ENCODE assay signal across 11 mouse cellular contexts in genomic region chrX:36884719-36885118, GRCm38 (mm10). TPM values are rescaled to one million over a fixed set of nuclear protein-coding genes. Genes with fewer than 3 reads are reported as not detected.
A peak's percentile ranks its signal among the peaks of the same experiment; 100 is the strongest.
DNase-seq lines count a peak whose midpoint lies in the region; ATAC-seq and TF ChIP-seq lines count a peak whose summit lies in the region.
"Had no signal": no experiment of that assay in that cellular context is flagged by ENCODE, and none has a peak within 500 bp of the region (broad histone marks: within the 10 kb centered on the region; RNA-seq: fewer than 3 reads in every experiment).

No protein-coding gene starts in this region.

- peak; percentile 50 for TF ChIP-seq CTCF in hindbrain, postnatal 0 days (IDR thresholded peaks at IDR 0.05; ENCODE audit: low read depth)
- peak; percentile 51 for TF ChIP-seq CTCF in midbrain, postnatal 0 days (IDR thresholded peaks at IDR 0.05)
- peak in 2 of 3 experiments; percentile 28 to 40; a peak in 5 of 6 replicates for TF ChIP-seq CTCF in MEL (IDR thresholded peaks at IDR 0.05 in 2 of 3, conservative IDR thresholded peaks at IDR 0.05 in 1 of 3; ENCODE audit: control insufficient read depth in 1 of 3, insufficient read depth in 1 of 3, low read depth in 2 of 3, low read length in 3 of 3, poor library complexity in 1 of 3, severe bottlenecking in 1 of 3)

- no peaks in the 10 kb centered on the region for H3K27me3 ChIP-seq in hindbrain, postnatal 0 days (ENCODE audit: insufficient read depth, low read length)
- H3K27me3 ChIP-seq in hindbrain, embryonic 16.5 days (replicated peaks; ENCODE audit: control insufficient read depth, insufficient read depth, low read length) = no peaks in the 10 kb centered on the region
- no peaks in the 10 kb centered on the region for H3K27me3 ChIP-seq in midbrain, postnatal 0 days (ENCODE audit: insufficient read depth, low read length)
- H3K27me3 ChIP-seq in midbrain, embryonic 11.5 days (ENCODE audit: control insufficient read depth, insufficient read depth, low read length) = no peaks in the 10 kb centered on the region
- H3K27me3 ChIP-seq in MEL (ENCODE audit: control insufficient read depth in 1 of 2, insufficient read depth in 2 of 2, low read length in 2 of 2) = no peaks in the 10 kb centered on the region
- H3K27me3 ChIP-seq: embryonic facial prominence, embryonic 15.5 days had no signal

- no peak for TF ChIP-seq EP300 in MEL (IDR thresholded peaks at IDR 0.05; ENCODE audit: low read depth in 1 of 2, low read length in 2 of 2)

- ATAC-seq in hindbrain, postnatal 0 days = no peak
- ATAC-seq in hindbrain, embryonic 16.5 days = no peak
- no peak for ATAC-seq in midbrain, postnatal 0 days (ENCODE audit: low FRiP score)
- no peak for ATAC-seq in midbrain, embryonic 11.5 days (ENCODE audit: low FRiP score)
- peak; percentile 49; the same call in 1 of the 2 replicates for ATAC-seq in megakaryocyte, adult 5-6 weeks (ENCODE audit: poor library complexity, severe bottlenecking)

- 89% methylated on average over 1 of the region's 1 CpGs for WGBS in hindbrain, postnatal 0 days
- 85% methylated on average over 1 of the region's 1 CpGs for WGBS in hindbrain, embryonic 16.5 days
- WGBS in midbrain, postnatal 0 days = 96% methylated on average over 1 of the region's 1 CpGs
- 75% methylated on average over 1 of the region's 1 CpGs for WGBS in midbrain, embryonic 11.5 days

- no peaks in the 10 kb centered on the region for H3K9me3 ChIP-seq in hindbrain, postnatal 0 days (ENCODE audit: low read length)
- H3K9me3 ChIP-seq in hindbrain, embryonic 16.5 days (ENCODE audit: control insufficient read depth, low read length) = no peaks in the 10 kb centered on the region
- no peaks in the 10 kb centered on the region for H3K9me3 ChIP-seq in midbrain, postnatal 0 days (ENCODE audit: low read length)
- no peaks in the 10 kb centered on the region for H3K9me3 ChIP-seq in midbrain, embryonic 11.5 days (ENCODE audit: control insufficient read depth, low read length)
- no peaks in the 10 kb centered on the region for H3K9me3 ChIP-seq in MEL (replicated peaks; ENCODE audit: insufficient read depth, low read length)
- H3K9me3 ChIP-seq: embryonic facial prominence, embryonic 15.5 days; hindbrain, embryonic 10.5 days had no signal

- peak; percentile 2 for DNase-seq in hindbrain, postnatal 0 days (ENCODE audit: low spot score)
- DNase-seq in midbrain, postnatal 0 days (ENCODE audit: low spot score) = no peak
- DNase-seq in midbrain, embryonic 11.5 days (ENCODE audit: low spot score, missing footprints) = no peak
- DNase-seq in MEL (ENCODE audit: low read depth, low spot score) = peak; percentile 44
- DNase-seq in cerebellum, postnatal 36 days = no peak
- DNase-seq in layer of hippocampus, adult 9-11 months = no peak
- DNase-seq: gastrocnemius, postnatal 36 days had no signal

- H3K9ac ChIP-seq in hindbrain, postnatal 0 days (replicated peaks; ENCODE audit: low read length) = no peak overlapping the region
- no peak overlapping the region for H3K9ac ChIP-seq in hindbrain, embryonic 16.5 days (ENCODE audit: low read depth, low read length)
- no peak overlapping the region for H3K9ac ChIP-seq in midbrain, postnatal 0 days (replicated peaks; ENCODE audit: low read length, poor library complexity, severe bottlenecking)
- H3K9ac ChIP-seq in midbrain, embryonic 11.5 days (ENCODE audit: low read length) = no peak overlapping the region
- H3K9ac ChIP-seq in MEL (ENCODE audit: control insufficient read depth, low read depth, low read length, poor library complexity, severe bottlenecking) = no peak overlapping the region
- H3K9ac ChIP-seq: embryonic facial prominence, embryonic 15.5 days had no signal

- no peaks in the 10 kb centered on the region for H3K79me2 ChIP-seq in MEL (ENCODE audit: control insufficient read depth, insufficient read depth, low read length, poor library complexity)

- no peaks in the 10 kb centered on the region for H3K4me1 ChIP-seq in hindbrain, postnatal 0 days (ENCODE audit: insufficient read depth, low read length)
- H3K4me1 ChIP-seq in hindbrain, embryonic 16.5 days (ENCODE audit: control insufficient read depth, insufficient read depth, low read depth, low read length) = no peaks in the 10 kb centered on the region
- no peaks in the 10 kb centered on the region for H3K4me1 ChIP-seq in midbrain, postnatal 0 days (ENCODE audit: insufficient read depth, low read length)
- H3K4me1 ChIP-seq in midbrain, embryonic 11.5 days (ENCODE audit: control insufficient read depth, insufficient read depth, low read length) = no peaks in the 10 kb centered on the region
- no peaks in the 10 kb centered on the region for H3K4me1 ChIP-seq in MEL (ENCODE audit: control insufficient read depth in 1 of 2, insufficient read depth in 2 of 2, low read length in 2 of 2)
- H3K4me1 ChIP-seq: embryonic facial prominence, embryonic 15.5 days; hindbrain, embryonic 10.5 days had no signal

- no peak overlapping the region for H3K27ac ChIP-seq in hindbrain, postnatal 0 days
- H3K27ac ChIP-seq in hindbrain, embryonic 16.5 days (ENCODE audit: low read depth, low read length) = no peak overlapping the region
- no peak overlapping the region for H3K27ac ChIP-seq in midbrain, postnatal 0 days (ENCODE audit: low read depth, low read length)
- no peak overlapping the region for H3K27ac ChIP-seq in midbrain, embryonic 11.5 days (ENCODE audit: low read depth, low read length)
- H3K27ac ChIP-seq in MEL (ENCODE audit: control insufficient read depth, low read depth, low read length) = no peak overlapping the region
- H3K27ac ChIP-seq: embryonic facial prominence, embryonic 15.5 days; hindbrain, embryonic 10.5 days had no signal

- peak; percentile 9 for TF ChIP-seq RAD21 in MEL (IDR thresholded peaks at IDR 0.05; ENCODE audit: low read depth, low read length)

- no peak overlapping the region for H3K4me3 ChIP-seq in hindbrain, postnatal 0 days (ENCODE audit: low read length)
- H3K4me3 ChIP-seq in hindbrain, embryonic 16.5 days (ENCODE audit: low read length) = no peak overlapping the region
- H3K4me3 ChIP-seq in midbrain, postnatal 0 days (ENCODE audit: low read depth, low read length) = no peak overlapping the region
- H3K4me3 ChIP-seq in midbrain, embryonic 11.5 days (ENCODE audit: low read depth, low read length) = no peak overlapping the region
- no peak overlapping the region for H3K4me3 ChIP-seq in MEL (ENCODE audit: control insufficient read depth in 1 of 2, insufficient read depth in 1 of 2, low read depth in 2 of 2, low read length in 2 of 2)
- H3K4me3 ChIP-seq: embryonic facial prominence, embryonic 15.5 days; hindbrain, embryonic 10.5 days had no signal

- H3K36me3 ChIP-seq in hindbrain, postnatal 0 days (ENCODE audit: insufficient read depth, low read length) = no peaks in the 10 kb centered on the region
- H3K36me3 ChIP-seq in hindbrain, embryonic 16.5 days (ENCODE audit: control insufficient read depth, insufficient read depth, low read length) = peaks cover 5% of the 10 kb centered on the region; the same call in 1 of the 2 replicates
- H3K36me3 ChIP-seq in midbrain, postnatal 0 days (ENCODE audit: insufficient read depth, low read length) = no peaks in the 10 kb centered on the region
- no peaks in the 10 kb centered on the region; the same call in 1 of the 2 replicates for H3K36me3 ChIP-seq in midbrain, embryonic 11.5 days (ENCODE audit: control insufficient read depth, insufficient read depth, low read length)
- peaks cover 0 to 5% of the 10 kb centered on the region in 2 experiments; a peak in 2 of 4 replicates for H3K36me3 ChIP-seq in MEL (ENCODE audit: control insufficient read depth in 1 of 2, insufficient read depth in 2 of 2, low read length in 2 of 2)

- H3K4me2 ChIP-seq in hindbrain, postnatal 0 days (ENCODE audit: low read depth, low read length) = no peak overlapping the region
- no peak overlapping the region for H3K4me2 ChIP-seq in hindbrain, embryonic 16.5 days (ENCODE audit: low read length)
- no peak overlapping the region for H3K4me2 ChIP-seq in midbrain, postnatal 0 days (ENCODE audit: low read depth, low read length, poor library complexity, severe bottlenecking)
- H3K4me2 ChIP-seq in midbrain, embryonic 11.5 days = no peak overlapping the region
- H3K4me2 ChIP-seq: embryonic facial prominence, embryonic 15.5 days had no signal

- no peak for TF ChIP-seq POLR2A in MEL (IDR thresholded peaks at IDR 0.05; ENCODE audit: control insufficient read depth in 1 of 2, insufficient read depth in 1 of 2, low read depth in 1 of 2, low read length in 2 of 2, poor library complexity in 1 of 2)

RNA-seq across cellular contexts. Expression of gene C330007P06Rik, which starts 10.8 kb away (rescaled TPM):
- 20.5 and 26.8 TPM in 2 replicates for total RNA-seq in hindbrain, postnatal 0 days (2014; rRNA removed)
- polyA plus RNA-seq in hindbrain, postnatal 0 days (2015; fragmentation: Nextera tagmentation; extraction: Ambion mirVana) = 20.5 and 21.5 TPM in 2 replicates
- polyA plus RNA-seq in hindbrain, embryonic 16.5 days (2015; fragmentation: Nextera tagmentation; extraction: Ambion mirVana) = 22.9 and 24.6 TPM in 2 replicates
- total RNA-seq in midbrain, postnatal 0 days (2014; rRNA removed) = 22.0 and 28.6 TPM in 2 replicates
- polyA plus RNA-seq in midbrain, postnatal 0 days (2015; fragmentation: Nextera tagmentation; extraction: Ambion mirVana) = 16.9 and 18.8 TPM in 2 replicates
- 35.6 and 39.5 TPM in 2 replicates for polyA plus RNA-seq in midbrain, embryonic 11.5 days (2014; fragmentation: Nextera tagmentation; extraction: Ambion mirVana)
- 15.1 and 16.0 TPM in 2 replicates for total RNA-seq in MEL (2012; rRNA removed)
- 10 to 100 TPM in 1 of 2 experiments, not detected in 1; 17.1 TPM for polyA plus RNA-seq in MEL (2012; ENCODE audit: insufficient read depth in 1 of 2, insufficient read length in 2 of 2, low read depth in 1 of 2, low replicate concordance in 2 of 2, missing spikeins in 1 of 2)
- total RNA-seq in megakaryocyte, adult 5-6 weeks (2015) = 23.8 and 25.9 TPM in 2 replicates
- 51.9 and 59.1 TPM in 2 replicates for total RNA-seq in megakaryocyte, adult 5-6 weeks (2017)

RNA-seq across cellular contexts. Expression of gene Ube2a, which starts 11.0 kb away (rescaled TPM):
- total RNA-seq in hindbrain, postnatal 0 days (2014; rRNA removed) = 28.5 and 31.2 TPM in 2 replicates
- polyA plus RNA-seq in hindbrain, postnatal 0 days (2015; fragmentation: Nextera tagmentation; extraction: Ambion mirVana) = 134 and 140 TPM in 2 replicates
- polyA plus RNA-seq in hindbrain, embryonic 16.5 days (2015; fragmentation: Nextera tagmentation; extraction: Ambion mirVana) = 117 and 118 TPM in 2 replicates
- total RNA-seq in midbrain, postnatal 0 days (2014; rRNA removed) = 39.4 and 40.4 TPM in 2 replicates
- 110 and 123 TPM in 2 replicates for polyA plus RNA-seq in midbrain, postnatal 0 days (2015; fragmentation: Nextera tagmentation; extraction: Ambion mirVana)
- 119 and 120 TPM in 2 replicates for polyA plus RNA-seq in midbrain, embryonic 11.5 days (2014; fragmentation: Nextera tagmentation; extraction: Ambion mirVana)
- 34.0 and 39.3 TPM in 2 replicates for total RNA-seq in MEL (2012; rRNA removed)
- polyA plus RNA-seq in MEL (2012; ENCODE audit: insufficient read depth in 1 of 2, insufficient read length in 2 of 2, low read depth in 1 of 2, low replicate concordance in 2 of 2, missing spikeins in 1 of 2) = 100 to 1,000 TPM; 105 to 971 TPM
- total RNA-seq in megakaryocyte, adult 5-6 weeks (2015) = 97.6 and 104 TPM in 2 replicates
- total RNA-seq in megakaryocyte, adult 5-6 weeks (2017) = 19.8 and 22.7 TPM in 2 replicates

RNA-seq across cellular contexts. Expression of gene Nkrf, which starts 18.0 kb away (rescaled TPM):
- total RNA-seq in hindbrain, postnatal 0 days (2014; rRNA removed) = 12.8 and 15.0 TPM in 2 replicates
- 15.3 and 15.4 TPM in 2 replicates for polyA plus RNA-seq in hindbrain, postnatal 0 days (2015; fragmentation: Nextera tagmentation; extraction: Ambion mirVana)
- 18.9 and 19.1 TPM in 2 replicates for polyA plus RNA-seq in hindbrain, embryonic 16.5 days (2015; fragmentation: Nextera tagmentation; extraction: Ambion mirVana)
- 23.7 and 24.0 TPM in 2 replicates for total RNA-seq in midbrain, postnatal 0 days (2014; rRNA removed)
- 15.4 and 15.5 TPM in 2 replicates for polyA plus RNA-seq in midbrain, postnatal 0 days (2015; fragmentation: Nextera tagmentation; extraction: Ambion mirVana)
- 7.0 and 7.3 TPM in 2 replicates for polyA plus RNA-seq in midbrain, embryonic 11.5 days (2014; fragmentation: Nextera tagmentation; extraction: Ambion mirVana)
- total RNA-seq in MEL (2012; rRNA removed) = 9.2 and 9.5 TPM in 2 replicates
- 10 to 100 TPM; 14.1 to 59.3 TPM for polyA plus RNA-seq in MEL (2012; ENCODE audit: insufficient read depth in 1 of 2, insufficient read length in 2 of 2, low read depth in 1 of 2, low replicate concordance in 2 of 2, missing spikeins in 1 of 2)
- total RNA-seq in megakaryocyte, adult 5-6 weeks (2015) = 6.4 and 6.6 TPM in 2 replicates
- 3.2 and 8.0 TPM in 2 replicates for total RNA-seq in megakaryocyte, adult 5-6 weeks (2017)

Comparison
In these comparisons a context has a peak if more than half of its experiments do, and no peak if none do; other contexts are left out.
1. DNase-seq: peak in hindbrain, postnatal 0 days (single experiment) and MEL (single experiment); none in midbrain, postnatal 0 days (single experiment), midbrain, embryonic 11.5 days (single experiment), cerebellum, postnatal 36 days (0 of 2) and layer of hippocampus, adult 9-11 months (single experiment).
2. Peak in every context shown above with its lines, with median percentiles within 50 percentile points of each other: CTCF ChIP-seq.